Mouse (Mus musculus) leukemia stem cell, adult 10-12 weeks (primary cell): ENCODE measurements around the gene Farsb. TPM values are rescaled to one million over a fixed set of nuclear protein-coding genes. Genes with fewer than 3 reads are reported as not detected.

ENCODE experiments used
- polyA plus RNA-seq: library from polyadenylated mRNA; stranded (reverse); fragments of >175 nt; gene quantifications from 2 replicates; pipeline ENCODE4 v1.2.3, GENCODE M21; 2012; ENCODE audit warnings: low replicate concordance

The Farsb gene
- polyA plus RNA-seq = 2.1 and 10.1 TPM in 2 replicates

GRCm38 (mm10) chr1:78488752-78489492, at the start of gene Farsb:
TSS of gene Farsb (minus strand) at chr1:78488897.

GRCm38 (mm10) chr1:78511621-78512160, 23.0 kb upstream of the Farsb start, which contains the start of gene BC035947:
TSS of gene BC035947 (minus strand) at chr1:78512158.

GRCm38 (mm10) chr1:78510862-78511261, 22.2 kb upstream of the Farsb start, which contains the start of gene Mogat1:
TSS of gene Mogat1 (plus strand) at chr1:78510991.

Other genes starting within 250 kb of the Farsb start
- 0.06 and 0.11 TPM in 2 replicates for gene Sgpp2, start 178.6 kb downstream of the Farsb start, polyA plus RNA-seq
- not detected in 2 replicates for gene Mogat1, start 22.1 kb upstream of the Farsb start, polyA plus RNA-seq
- gene BC035947, start 23.3 kb upstream of the Farsb start, polyA plus RNA-seq = 0.06 TPM in 1 of 2 replicates, not detected in the other
- gene Acsl3, start 168.9 kb upstream of the Farsb start, polyA plus RNA-seq = 1.9 and 2.9 TPM in 2 replicates
- 0.11 and 0.16 TPM in 2 replicates for gene Utp14b, start 169.1 kb upstream of the Farsb start, polyA plus RNA-seq